Mouse (Mus musculus) 3T3-L1 (cell line): ENCODE data around the gene Espl1.
A peak's percentile ranks its signal among the peaks of the same experiment; 100 is the strongest.

Experiments used
- DNase-seq: peaks from one replicate; pipeline ENCODE4 v3.0.0-alpha.2; 2015; ENCODE audit warnings: low read depth, low spot score

Gene Espl1

DNA sequence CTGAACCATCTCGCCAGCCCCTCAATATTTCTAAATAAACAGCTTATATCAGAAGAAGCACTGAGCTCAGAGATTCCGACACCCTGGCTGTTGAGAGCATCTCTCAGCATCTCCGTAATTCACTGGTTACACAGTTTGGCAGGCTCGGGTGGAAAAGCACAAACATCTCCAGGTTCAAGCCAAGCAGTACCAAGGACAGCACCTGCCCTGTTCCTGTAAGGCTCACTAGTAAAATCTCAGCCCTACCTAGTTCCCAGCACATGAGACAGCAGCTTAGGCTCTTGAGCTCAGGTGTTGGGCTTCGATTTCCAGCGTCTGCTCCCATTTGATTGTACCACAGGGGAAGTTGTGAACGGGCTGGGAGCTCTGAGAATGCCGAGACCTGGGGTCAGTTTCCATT, 39.2 kb downstream of the Espl1 start:
- peak; percentile 46 for DNase-seq

DNA sequence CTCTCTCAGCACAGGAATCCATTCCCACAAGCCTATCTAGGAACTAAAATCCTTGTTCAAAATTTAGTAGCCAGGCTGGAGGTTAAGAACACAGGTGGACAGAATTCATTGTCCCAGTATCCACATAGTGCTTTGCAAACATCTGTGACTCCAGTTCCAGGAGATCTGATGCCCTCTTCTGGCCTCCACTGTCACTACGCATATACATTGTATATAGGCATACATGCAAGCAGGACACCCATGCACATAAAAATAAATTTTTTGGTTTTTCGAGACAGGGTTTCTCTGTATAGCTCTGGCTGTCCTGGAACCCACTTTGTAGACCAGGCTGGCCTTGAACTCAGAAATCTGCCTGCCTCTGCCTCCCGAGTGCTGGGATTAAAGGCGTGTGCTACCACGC, 39.9 kb downstream of the Espl1 start:
- DNase-seq = peak; percentile 60

- DNase-seq = no peak
Observed at GRCm38 (mm10) chr15:102336946-102337345, 40.9 kb downstream of the Espl1 start.

DNA sequence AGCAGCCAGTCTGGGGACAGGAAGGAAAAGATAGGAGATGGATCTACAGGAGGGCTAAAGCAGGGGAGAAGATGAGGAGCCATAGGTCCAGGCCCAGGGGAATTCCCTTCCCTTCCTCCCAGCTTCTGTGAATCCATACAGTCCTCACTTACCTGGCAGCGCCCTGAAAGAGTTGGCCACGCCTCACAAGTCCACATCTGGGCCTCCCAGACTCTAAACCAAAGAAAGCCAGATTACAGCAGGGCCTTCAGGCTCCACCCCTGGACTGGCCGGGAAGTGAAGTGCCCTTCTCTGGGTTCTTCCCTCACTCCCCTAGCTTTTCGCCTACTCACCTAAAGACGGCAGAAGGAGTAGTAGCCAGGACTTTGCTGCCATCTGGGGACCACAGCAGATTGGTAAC, 43.5 kb downstream of the Espl1 start:
- DNase-seq = no peak

DNA sequence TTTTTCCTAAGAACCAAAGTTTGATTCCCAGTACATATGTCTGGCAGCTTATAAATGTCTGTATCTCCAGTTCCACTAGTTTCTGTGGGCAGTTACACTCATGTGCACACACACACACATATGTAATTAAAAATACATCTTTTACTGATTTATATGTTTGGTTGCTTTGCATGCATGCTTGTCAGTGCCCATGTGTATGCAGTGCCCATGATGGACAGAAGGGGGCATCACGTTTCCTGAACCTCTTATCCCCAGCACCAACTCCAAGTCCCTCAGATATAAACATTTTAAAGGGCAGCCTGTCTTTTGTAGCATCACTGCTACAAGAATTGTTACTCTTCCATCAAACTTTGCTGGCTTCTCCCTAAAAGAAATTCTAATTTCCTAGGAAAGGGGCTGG, 45.5 kb downstream of the Espl1 start:
- DNase-seq = peak; percentile 89

DNA sequence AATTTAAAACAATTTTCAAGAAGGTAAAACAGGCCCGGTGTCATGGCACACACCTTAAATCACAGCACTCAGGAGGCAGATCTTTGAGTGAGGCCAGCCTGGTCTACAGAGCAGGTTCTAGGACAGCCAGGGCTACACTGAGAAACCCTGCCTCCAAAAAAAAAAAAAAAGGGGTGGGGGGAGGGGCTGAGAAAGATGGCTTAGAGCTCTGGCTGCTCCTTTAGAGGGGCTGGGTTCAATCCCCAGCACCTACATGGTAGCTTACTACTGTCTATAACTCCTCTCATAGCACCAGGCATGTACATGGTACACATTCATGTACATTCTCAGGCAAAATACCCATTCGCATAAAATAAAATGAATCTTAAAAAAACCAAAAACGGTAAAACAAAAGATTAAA, 48.4 kb downstream of the Espl1 start:
- no peak for DNase-seq

- DNase-seq = peak; percentile 82
Observed at GRCm38 (mm10) chr15:102346444-102346843, 50.4 kb downstream of the Espl1 start.

DNA sequence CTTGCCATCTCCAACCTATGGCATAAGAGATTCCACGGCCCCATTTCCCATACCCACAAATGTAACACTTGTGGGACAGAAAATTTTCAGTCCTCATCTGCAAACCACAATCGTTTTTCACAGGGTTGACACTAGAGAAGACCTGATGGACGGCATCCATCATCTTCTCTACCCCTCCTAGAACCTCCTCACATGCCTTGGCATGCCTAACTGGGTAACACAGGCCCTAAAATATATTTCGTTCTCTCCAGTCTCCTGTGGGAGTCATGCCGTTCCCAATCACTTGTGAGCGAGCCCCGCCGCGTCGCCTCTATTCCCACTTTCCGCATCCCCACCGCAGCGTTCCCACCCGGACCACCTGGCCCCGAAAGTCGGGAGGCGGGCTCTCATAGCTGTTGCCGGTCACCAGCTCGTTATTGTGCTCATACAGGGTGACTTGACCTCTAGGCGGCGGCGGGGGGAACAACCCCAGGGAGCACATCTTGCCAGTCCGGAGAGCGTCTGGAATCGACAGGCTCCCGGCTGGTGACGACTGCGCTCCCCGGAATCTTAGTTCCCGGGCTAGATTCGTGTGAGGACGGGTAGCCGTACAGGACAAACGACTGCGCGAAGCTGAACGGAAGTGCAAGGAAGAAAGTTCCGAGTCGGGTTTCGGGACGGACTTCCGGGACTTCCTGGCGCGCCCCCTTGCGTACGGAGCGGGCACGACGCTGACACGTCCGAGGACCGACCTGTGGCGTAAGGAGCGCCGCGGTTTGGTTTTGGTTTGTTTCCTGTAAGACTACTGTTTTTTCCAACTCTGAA, 54.3 kb downstream of the Espl1 start, which contains the start of gene Aaas:
Aaas (minus strand) TSS at position 634 of the 804 bp plus-strand sequence.
- peak; percentile 98 for DNase-seq

GRCm38 (mm10) chr15:102350942-102351291, 54.9 kb downstream of the Espl1 start:
- DNase-seq = no peak

DNA sequence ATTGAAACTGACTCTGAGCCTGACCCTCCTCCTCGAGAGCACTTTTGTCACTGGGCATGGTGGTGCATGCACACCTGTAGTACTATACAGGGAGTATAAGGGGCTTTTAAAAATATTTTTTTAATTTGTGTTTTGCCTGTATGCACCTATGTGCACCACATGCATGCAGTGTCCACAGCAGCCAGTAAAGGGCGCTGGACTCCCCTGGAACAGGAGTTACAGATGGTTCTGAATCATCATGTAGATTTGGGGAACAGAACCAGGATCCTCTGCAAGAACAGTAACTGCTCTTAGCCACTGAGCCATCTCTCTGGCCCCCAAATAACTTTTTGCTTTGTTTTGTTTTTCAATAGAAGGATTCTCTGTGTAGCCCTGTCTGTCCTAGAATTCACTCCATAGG, 56.1 kb downstream of the Espl1 start:
- peak; percentile 51 for DNase-seq

DNA sequence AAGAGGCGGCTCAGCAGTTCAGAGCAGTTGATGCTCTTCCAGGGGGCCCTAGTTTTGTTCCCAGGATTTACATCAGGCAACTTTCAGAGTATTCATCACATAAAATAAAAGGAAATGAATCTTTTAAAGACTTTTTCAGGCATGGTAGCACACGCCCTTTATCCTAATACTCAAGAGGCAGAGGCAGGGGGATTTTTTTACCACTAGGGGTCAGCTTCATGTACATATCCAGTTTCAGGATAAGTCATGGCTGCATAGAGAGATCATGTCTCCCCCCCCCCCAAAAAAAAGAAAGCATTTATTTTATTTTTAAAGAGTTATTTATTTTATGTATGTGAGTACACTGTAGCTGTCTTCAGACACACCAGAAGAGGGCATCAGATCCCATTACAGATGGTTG, 57.9 kb downstream of the Espl1 start:
- no peak for DNase-seq

GRCm38 (mm10) chr15:102355134-102355870, 59.2 kb downstream of the Espl1 start:
- no peak for DNase-seq

GRCm38 (mm10) chr15:102355871-102356441, 59.9 kb downstream of the Espl1 start:
- no peak for DNase-seq

DNA sequence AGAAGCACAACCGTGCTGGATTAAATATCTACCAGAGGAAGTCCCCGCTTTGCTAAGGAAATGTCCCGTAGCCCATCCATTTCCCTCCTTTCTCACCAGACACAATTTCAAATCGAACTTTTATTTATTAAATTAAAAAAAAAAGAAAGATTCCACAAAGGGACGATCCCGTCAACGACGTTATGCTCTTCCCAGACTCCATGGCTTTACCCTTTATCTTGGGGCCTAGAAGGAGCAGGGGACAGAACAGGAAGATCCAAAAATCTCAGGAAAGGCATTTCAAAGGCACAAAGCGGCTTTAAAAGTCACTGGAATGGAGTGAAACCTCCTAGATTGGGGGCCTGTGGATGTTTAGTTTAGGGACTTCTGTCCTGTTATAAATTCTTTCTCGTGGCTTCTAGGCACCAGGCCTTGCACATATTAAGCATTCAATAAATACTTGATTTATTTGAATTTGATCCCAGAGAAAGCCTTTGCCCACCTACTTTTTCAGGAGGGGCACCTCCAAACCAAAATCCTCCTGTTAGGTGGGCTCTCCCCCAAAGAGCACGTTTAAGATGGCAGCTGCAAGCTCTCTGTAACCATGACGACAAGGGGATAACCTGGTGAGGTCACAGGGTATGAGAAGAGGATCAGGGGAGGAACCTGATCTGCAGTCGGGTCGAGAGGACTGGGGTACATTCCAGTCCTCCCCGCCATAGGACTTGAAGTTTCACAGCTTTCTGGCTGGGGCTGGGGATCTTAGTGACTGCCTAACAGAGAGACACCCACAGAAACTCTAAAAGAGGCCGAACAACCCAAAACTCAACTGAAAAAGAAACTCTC, 60.6 kb downstream of the Espl1 start:
- no peak for DNase-seq

- no peak for DNase-seq
Observed at GRCm38 (mm10) chr15:102358126-102358525, 62.1 kb downstream of the Espl1 start.

DNA sequence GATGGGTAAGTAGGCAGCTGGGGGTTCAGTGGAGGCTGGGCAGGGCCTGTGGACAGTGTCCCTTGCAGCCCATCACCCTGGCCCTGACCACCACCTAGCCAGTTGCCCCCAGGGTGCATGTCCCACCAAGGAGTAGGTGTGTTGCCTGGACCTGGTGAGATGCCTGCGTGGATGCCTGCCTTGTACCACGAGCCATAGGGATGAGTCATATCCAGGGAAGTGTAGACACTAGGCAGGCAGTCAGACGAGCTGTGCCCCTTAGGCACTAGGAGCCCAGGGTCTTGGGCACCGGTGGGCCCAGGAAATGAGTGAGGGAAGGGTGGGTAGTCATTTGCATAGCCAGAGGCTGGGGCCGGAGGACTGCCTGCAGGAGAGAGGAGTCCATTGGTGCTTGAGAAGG, 62.8 kb downstream of the Espl1 start:
- DNase-seq = peak; percentile 65

- DNase-seq = no peak
Observed at GRCm38 (mm10) chr15:102362648-102363047, 66.6 kb downstream of the Espl1 start.

- no peak for DNase-seq
Observed at GRCm38 (mm10) chr15:102364678-102365077, 68.6 kb downstream of the Espl1 start.

DNA sequence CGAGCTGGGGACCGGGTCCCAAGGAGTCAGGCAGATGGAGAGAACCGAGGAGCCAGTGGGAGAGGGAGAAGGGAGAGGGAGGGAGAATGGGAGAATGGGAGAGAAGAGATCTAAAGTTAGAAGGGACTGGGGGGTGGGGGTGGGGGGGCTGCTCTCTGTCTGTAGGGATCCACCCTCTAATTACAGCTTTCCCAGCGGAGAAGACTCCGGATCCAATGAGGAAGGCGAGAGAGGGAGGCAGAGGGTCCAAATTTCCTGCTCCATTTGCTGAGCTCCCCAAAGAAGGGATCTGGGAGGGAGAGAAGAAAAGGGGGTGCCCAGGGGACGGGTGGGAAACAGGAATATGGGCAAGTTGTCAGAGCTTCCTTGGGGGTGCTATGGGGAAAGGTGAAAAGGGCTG, 70.2 kb downstream of the Espl1 start:
- no peak for DNase-seq

GRCm38 (mm10) chr15:102366733-102367344, 70.8 kb downstream of the Espl1 start, which contains the start of gene Sp7:
Gene Sp7 (minus strand): TSS chr15:102367182.
- no peak for DNase-seq

DNA sequence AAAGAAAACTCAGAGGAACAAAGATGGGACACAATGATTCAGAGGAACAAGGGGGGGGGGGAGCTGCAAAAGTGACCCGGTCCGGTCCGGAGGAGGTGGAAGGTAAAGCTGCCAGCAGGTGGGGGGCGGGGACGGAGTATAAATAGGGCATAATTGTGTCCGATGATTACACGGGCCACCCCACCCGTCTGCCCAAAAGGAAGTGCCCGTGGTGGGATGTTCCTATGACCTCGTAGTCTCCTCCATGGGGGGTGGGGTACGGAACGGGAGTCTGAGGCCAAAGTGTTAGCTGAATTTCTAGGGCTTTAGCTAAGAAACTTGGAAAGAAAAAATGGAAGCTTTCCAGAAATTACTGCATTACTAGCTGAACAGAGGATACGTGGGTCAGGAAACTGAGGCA, 73.9 kb downstream of the Espl1 start:
- DNase-seq = no peak
